27 mouse cellular contexts compared by ENCODE assay signal in the genomic region with DNA sequence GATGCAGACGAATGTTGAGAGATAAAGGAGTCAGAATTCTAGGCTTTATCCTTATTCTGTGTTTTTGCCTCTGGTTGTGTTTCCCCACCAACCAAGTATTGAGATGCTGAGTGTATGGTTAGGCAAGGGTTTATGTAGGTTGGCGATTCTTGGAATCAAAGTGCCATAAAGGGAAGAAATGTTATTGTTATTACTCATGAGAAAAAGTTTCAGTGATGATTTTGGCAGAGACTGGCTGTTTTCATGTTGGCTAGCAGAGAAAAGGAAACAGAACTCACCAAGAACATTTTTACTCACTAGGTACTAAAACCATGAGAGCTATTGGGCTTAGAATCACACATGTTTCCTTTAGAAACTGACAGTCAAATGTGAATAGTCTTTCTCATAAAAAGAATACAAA.
DNase-seq lines count a peak whose midpoint lies in the region; ATAC-seq lines count a peak whose summit lies in the region.
"Had no signal": no experiment of that assay in that cellular context is flagged by ENCODE, and none has a peak within 500 bp of the region (broad histone marks: within the 10 kb centered on the region; RNA-seq: fewer than 3 reads in every experiment).

No protein-coding gene starts in this region.

- H3K9me3 ChIP-seq in hindbrain, embryonic 14.5 days (ENCODE audit: control insufficient read depth, low read length): peaks cover 6% of the 10 kb centered on the region; the same call in 1 of the 2 replicates
- H3K9me3 ChIP-seq in midbrain, embryonic 11.5 days (ENCODE audit: control insufficient read depth, low read length): no peaks in the 10 kb centered on the region
- H3K9me3 ChIP-seq: embryonic facial prominence, embryonic 10.5 days; forebrain, embryonic 12.5 days; forebrain, embryonic 15.5 days; heart, embryonic 10.5 days; hindbrain, embryonic 15.5 days had no signal

- H3K27ac ChIP-seq in hindbrain, embryonic 14.5 days: no peak overlapping the region
- no peak overlapping the region for H3K27ac ChIP-seq in midbrain, embryonic 11.5 days (ENCODE audit: low read depth, low read length)
- H3K27ac ChIP-seq: embryonic facial prominence, embryonic 10.5 days; embryonic facial prominence, embryonic 13.5 days; forebrain, embryonic 12.5 days; forebrain, embryonic 15.5 days; heart, adult 2 months; heart, embryonic 10.5 days; heart, embryonic 13.5 days; hindbrain, embryonic 15.5 days had no signal

- H3K4me2 ChIP-seq in hindbrain, embryonic 14.5 days (replicated peaks): no peak overlapping the region
- H3K4me2 ChIP-seq in midbrain, embryonic 11.5 days: no peak overlapping the region
- H3K4me2 ChIP-seq: embryonic facial prominence, embryonic 13.5 days; forebrain, embryonic 12.5 days; forebrain, embryonic 15.5 days; heart, embryonic 13.5 days; hindbrain, embryonic 15.5 days had no signal

- WGBS in hindbrain, embryonic 14.5 days: 68% methylated on average over 2 of the region's 2 CpGs
- WGBS in midbrain, embryonic 11.5 days: 70% methylated on average over 2 of the region's 2 CpGs

- H3K4me1 ChIP-seq in hindbrain, embryonic 14.5 days (replicated peaks; ENCODE audit: control insufficient read depth, insufficient read depth, low read length): no peaks in the 10 kb centered on the region
- H3K4me1 ChIP-seq in midbrain, embryonic 11.5 days (ENCODE audit: control insufficient read depth, insufficient read depth, low read length): no peaks in the 10 kb centered on the region
- H3K4me1 ChIP-seq: embryonic facial prominence, embryonic 10.5 days; embryonic facial prominence, embryonic 13.5 days; forebrain, embryonic 12.5 days; forebrain, embryonic 15.5 days; heart, embryonic 10.5 days; heart, embryonic 13.5 days; hindbrain, embryonic 15.5 days had no signal

- H3K4me3 ChIP-seq in hindbrain, embryonic 14.5 days (replicated peaks; ENCODE audit: low read length): no peak overlapping the region
- no peak overlapping the region for H3K4me3 ChIP-seq in midbrain, embryonic 11.5 days (ENCODE audit: low read depth, low read length)
- H3K4me3 ChIP-seq: embryonic facial prominence, embryonic 10.5 days; embryonic facial prominence, embryonic 13.5 days; forebrain, embryonic 12.5 days; forebrain, embryonic 15.5 days; heart, adult 2 months; heart, embryonic 10.5 days; heart, embryonic 13.5 days; hindbrain, embryonic 15.5 days had no signal

- H3K9ac ChIP-seq in hindbrain, embryonic 14.5 days: no peak overlapping the region
- H3K9ac ChIP-seq in midbrain, embryonic 11.5 days (ENCODE audit: low read length): no peak overlapping the region
- H3K9ac ChIP-seq: embryonic facial prominence, embryonic 13.5 days; forebrain, embryonic 12.5 days; forebrain, embryonic 15.5 days; heart, embryonic 13.5 days; hindbrain, embryonic 15.5 days had no signal

- DNase-seq in 3T3-L1 (ENCODE audit: low read depth, low spot score) (peak; percentile 86), NIH3T3 (ENCODE audit: low read depth) (peak; percentile 59)
- DNase-seq in fat pad, adult 2 months (ENCODE audit: extremely low read depth, low read depth, low spot score): peak; percentile 30
- no peak for DNase-seq in hindbrain, embryonic 14.5 days (ENCODE audit: low spot score)
- DNase-seq in midbrain, embryonic 11.5 days (ENCODE audit: low spot score, missing footprints): no peak
- DNase-seq: adrenal gland, adult 2 months; adrenal gland, postnatal 25 days; cerebellum, adult 11-12 months; cerebellum, adult 8-10 months; cerebellum, postnatal 10 days; cerebellum, postnatal 36 days; embryo, embryonic 11 days; gastrocnemius, postnatal 25 days; heart, adult 2 months; heart, postnatal 14 days; heart, postnatal 4 days had no signal

- ATAC-seq in monocyte, adult 5-6 weeks (replicated peaks; ENCODE audit: insufficient number of reproducible peaks, low FRiP score, low TSS enrichment, poor library complexity, severe bottlenecking): no peak
- ATAC-seq in hindbrain, embryonic 14.5 days (ENCODE audit: low FRiP score): no peak
- ATAC-seq in midbrain, embryonic 11.5 days (ENCODE audit: low FRiP score): no peak
- ATAC-seq: CD4-positive, CD25-positive, alpha-beta regulatory T cell, adult 4 months; forebrain, embryonic 15.5 days; intestine, postnatal 0 days; Patski had no signal

- H3K27me3 ChIP-seq in hindbrain, embryonic 14.5 days (ENCODE audit: control insufficient read depth, insufficient read depth, low read length): no peaks in the 10 kb centered on the region
- H3K27me3 ChIP-seq in midbrain, embryonic 11.5 days (ENCODE audit: control insufficient read depth, insufficient read depth, low read length): no peaks in the 10 kb centered on the region
- H3K27me3 ChIP-seq: embryonic facial prominence, embryonic 13.5 days; forebrain, embryonic 12.5 days; forebrain, embryonic 15.5 days; heart, embryonic 13.5 days; hindbrain, embryonic 15.5 days had no signal

- no peaks in the 10 kb centered on the region for H3K36me3 ChIP-seq in hindbrain, embryonic 14.5 days (replicated peaks; ENCODE audit: control insufficient read depth, insufficient read depth)
- no peaks in the 10 kb centered on the region for H3K36me3 ChIP-seq in midbrain, embryonic 11.5 days (ENCODE audit: control insufficient read depth, insufficient read depth, low read length)
- H3K36me3 ChIP-seq: embryonic facial prominence, embryonic 10.5 days; embryonic facial prominence, embryonic 13.5 days; forebrain, embryonic 12.5 days; forebrain, embryonic 15.5 days; heart, embryonic 10.5 days; heart, embryonic 13.5 days; hindbrain, embryonic 15.5 days had no signal

Comparison
In these comparisons a context has a peak if more than half of its experiments do, and no peak if none do; other contexts are left out.
1. DNase-seq: peak in 3T3-L1 (single experiment), NIH3T3 (single experiment) and fat pad, adult 2 months (single experiment); none in hindbrain, embryonic 14.5 days (single experiment) and midbrain, embryonic 11.5 days (single experiment).